Mouse (Mus musculus) kidney, postnatal 36 days (tissue): ENCODE measurements at regions not wholly inside any gene's neighbourhood (a gene's known extent, or its start where the extent isn't known, plus 50 kb on each side); places are given as distances from the start of the nearest gene placed in this dataset.
A peak's percentile ranks its signal among the peaks of the same experiment; 100 is the strongest.
"Not testable (repeated sequence)": the region's sequence is repeated elsewhere in the genome, so short reads cannot be mapped to it uniquely, and the experiment has no call there.

Experiments used
- DNase-seq, 2 experiments: peaks; one replicate each; pipeline ENCODE4 v3.0.0; 2021 to 2022; ENCODE audit warnings: mixed read lengths in 2 of 2

GRCm38 (mm10) chr14:53792432-53792831, 461.5 kb downstream of the Dad1 start:
- not testable (repeated sequence) for DNase-seq

- not testable (repeated sequence) for DNase-seq
These were observed 468.4 kb downstream of the Dad1 start for GRCm38 (mm10) chr14:53785547-53785946.

- no peak for DNase-seq
These were observed 476.5 kb downstream of the Dad1 start for GRCm38 (mm10) chr14:53777375-53777774.

- DNase-seq = peak; percentile 45 to 80
These were observed 477.2 kb downstream of the Dad1 start for GRCm38 (mm10) chr14:53776717-53777116.

GRCm38 (mm10) chr14:53766501-53766900, 487.4 kb downstream of the Dad1 start:
- not testable (repeated sequence) for DNase-seq

GRCm38 (mm10) chr14:53765918-53766317, 488.0 kb downstream of the Dad1 start:
- not testable (repeated sequence) for DNase-seq

GRCm38 (mm10) chr14:53760578-53760977, 493.3 kb downstream of the Dad1 start:
- DNase-seq = not testable (repeated sequence)

- DNase-seq = not testable (repeated sequence)
These were observed 496.1 kb downstream of the Dad1 start for GRCm38 (mm10) chr14:53757782-53758181.

- not testable (repeated sequence) for DNase-seq
These were observed 496.8 kb downstream of the Dad1 start for GRCm38 (mm10) chr14:53757095-53757494.

- DNase-seq = no peak
These were observed 503.0 kb downstream of the Dad1 start for GRCm38 (mm10) chr14:53750703-53751441.

- not testable (repeated sequence) for DNase-seq
These were observed 510.4 kb downstream of the Dad1 start for GRCm38 (mm10) chr14:53743552-53743951.

- DNase-seq = not testable (repeated sequence)
These were observed 511.0 kb downstream of the Dad1 start for GRCm38 (mm10) chr14:53742864-53743263.

- peak; percentile 19 to 67 for DNase-seq
These were observed 512.7 kb downstream of the Dad1 start for GRCm38 (mm10) chr14:53741246-53741645.

GRCm38 (mm10) chr14:53737962-53738361, 515.9 kb downstream of the Dad1 start:
- not testable (repeated sequence) for DNase-seq

GRCm38 (mm10) chr14:53736274-53736673, 517.6 kb downstream of the Dad1 start:
- DNase-seq = not testable (repeated sequence)

GRCm38 (mm10) chr14:53731600-53731999, 522.3 kb downstream of the Dad1 start:
- DNase-seq = not testable (repeated sequence)

- not testable (repeated sequence) for DNase-seq
These were observed 524.0 kb downstream of the Dad1 start for GRCm38 (mm10) chr14:53729877-53730276.

- not testable (repeated sequence) for DNase-seq
These were observed 524.8 kb downstream of the Dad1 start for GRCm38 (mm10) chr14:53729149-53729548.

GRCm38 (mm10) chr14:53726914-53727313, 527.0 kb downstream of the Dad1 start:
- DNase-seq = not testable (repeated sequence)

- DNase-seq = not testable (repeated sequence)
These were observed 530.3 kb downstream of the Dad1 start for GRCm38 (mm10) chr14:53723611-53724010.

GRCm38 (mm10) chr14:53721901-53722300, 532.0 kb downstream of the Dad1 start:
- not testable (repeated sequence) for DNase-seq

- peak; percentile 1 to 3 for DNase-seq
These were observed 544.3 kb downstream of the Dad1 start for GRCm38 (mm10) chr14:53709627-53710026.

- not testable (repeated sequence) for DNase-seq
These were observed 549.6 kb downstream of the Dad1 start for GRCm38 (mm10) chr14:53704351-53704750.

- DNase-seq = not testable (repeated sequence)
These were observed 550.3 kb downstream of the Dad1 start for GRCm38 (mm10) chr14:53703593-53703992.
